Mouse (Mus musculus): Measurements from ENCODE around the gene Nelfb.

Gene Nelfb

DNA sequence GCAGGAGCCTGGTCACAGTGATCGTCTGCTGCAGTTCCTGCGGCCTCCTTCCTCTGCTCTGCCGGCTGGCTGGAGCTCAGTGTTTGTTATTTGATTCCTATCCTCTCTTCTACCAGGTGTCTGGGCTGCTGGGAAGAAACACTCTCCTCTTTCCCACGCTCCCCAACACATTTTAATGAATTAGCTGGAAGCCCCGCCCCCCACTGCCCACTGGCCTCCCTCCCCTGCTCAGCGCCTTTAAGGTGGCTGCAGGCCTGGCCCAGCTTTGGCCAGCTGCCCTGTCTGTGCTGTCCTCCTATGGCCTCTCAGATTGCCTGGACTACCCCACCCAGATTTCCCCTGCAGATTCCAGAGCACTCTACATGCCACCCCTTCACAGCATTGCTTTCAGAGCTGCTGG lies 33.6 kb downstream of the Nelfb start:
- DNase-seq (ENCODE audit: extremely low read depth, low read depth) = no peak

GRCm38 (mm10) chr2:25177076-25177475 lies 34.2 kb downstream of the Nelfb start:
- no peak for DNase-seq (ENCODE audit: extremely low read depth, low read depth)

DNA sequence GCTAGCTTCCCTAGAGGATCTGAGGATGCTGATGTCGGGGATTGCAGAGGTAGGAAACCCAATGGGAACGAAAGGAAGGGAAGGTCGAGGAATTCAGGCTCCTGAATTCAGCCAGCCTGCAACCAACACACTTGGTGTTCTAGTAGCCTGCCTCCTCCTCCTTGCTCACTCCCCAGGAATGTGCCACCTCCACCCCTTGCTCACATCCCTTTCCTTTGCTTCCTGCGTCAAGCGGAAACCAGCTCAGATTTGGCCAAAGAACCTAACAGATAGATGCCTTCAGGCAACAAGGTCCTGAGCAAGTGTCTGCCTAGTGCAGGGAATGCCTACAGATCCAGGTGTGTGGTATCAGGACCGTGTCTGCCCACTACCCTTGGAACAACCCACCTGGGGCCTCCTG lies 34.7 kb downstream of the Nelfb start:
- DNase-seq (ENCODE audit: extremely low read depth, low read depth) = no peak

DNA sequence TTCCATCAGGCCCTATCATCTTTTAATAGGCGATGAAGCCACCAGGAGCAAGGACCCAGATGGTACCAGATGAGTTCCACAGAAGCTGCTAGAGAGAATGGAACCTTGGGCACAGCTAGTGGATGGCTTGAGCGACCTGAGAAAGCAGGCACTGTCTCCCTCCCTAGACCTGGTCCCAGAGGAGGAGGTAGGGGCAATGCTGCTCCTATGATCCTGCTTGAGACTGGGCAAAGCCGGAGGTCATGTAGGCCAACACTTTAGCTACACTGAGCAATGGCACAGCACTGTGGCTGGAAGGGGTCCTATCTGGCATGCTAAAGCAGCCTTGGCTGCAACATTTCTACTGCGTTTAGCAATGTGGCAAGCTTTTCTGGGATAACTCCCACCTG lies 35.6 kb downstream of the Nelfb start:
- DNase-seq (ENCODE audit: extremely low read depth, low read depth) = no peak

- no peak for DNase-seq (ENCODE audit: extremely low read depth, low read depth)
Measured at GRCm38 (mm10) chr2:25174866-25175689, 36.2 kb downstream of the Nelfb start.

GRCm38 (mm10) chr2:25173821-25174220 lies 37.5 kb downstream of the Nelfb start:
- no peak for DNase-seq (ENCODE audit: extremely low read depth, low read depth)

GRCm38 (mm10) chr2:25172629-25173028 lies 38.7 kb downstream of the Nelfb start:
- no peak for DNase-seq (ENCODE audit: extremely low read depth, low read depth)

DNA sequence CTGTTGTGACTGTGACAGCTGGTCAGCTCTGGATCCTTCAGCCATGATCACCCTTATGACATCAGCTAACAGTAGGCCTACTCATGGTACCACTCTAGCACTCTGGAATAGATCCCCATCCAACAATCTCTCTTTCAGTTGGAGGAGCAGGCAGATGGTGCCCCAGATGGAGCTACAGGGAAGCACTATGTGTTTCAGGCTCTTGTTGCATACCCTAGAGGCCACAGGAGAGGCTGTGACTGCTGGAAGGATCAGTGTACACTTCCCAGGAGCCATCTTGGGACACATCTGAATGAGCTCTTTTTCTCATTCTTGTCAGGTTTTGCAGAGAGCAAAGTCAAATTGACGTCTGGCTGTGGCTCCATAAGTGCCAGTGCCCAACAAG lies 39.5 kb downstream of the Nelfb start:
- no peak for DNase-seq (ENCODE audit: extremely low read depth, low read depth)

- DNase-seq (ENCODE audit: extremely low read depth, low read depth) = no peak
Measured at GRCm38 (mm10) chr2:25171101-25171768, 40.1 kb downstream of the Nelfb start.

- DNase-seq (ENCODE audit: extremely low read depth, low read depth) = no peak
Measured at GRCm38 (mm10) chr2:25170326-25171100, 40.8 kb downstream of the Nelfb start.

DNA sequence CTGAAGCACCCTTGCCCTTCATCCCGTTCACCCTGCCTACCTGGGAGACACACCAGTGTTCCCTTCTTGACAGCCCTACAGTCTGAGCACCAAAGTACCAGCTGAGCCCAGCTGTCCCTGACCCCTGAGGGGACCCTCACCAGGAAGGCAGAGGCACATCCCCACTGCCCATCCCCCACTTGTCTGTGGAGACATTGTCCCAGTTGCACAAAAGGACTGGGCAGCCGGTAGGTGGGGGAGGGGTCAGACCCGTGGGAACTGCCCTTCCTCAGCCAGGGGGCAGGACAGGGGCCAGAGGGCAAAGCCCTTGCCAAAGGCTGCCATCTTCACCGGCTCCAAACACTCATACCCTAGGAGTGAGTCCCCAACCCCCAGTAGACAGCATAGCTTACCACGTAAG lies 41.5 kb downstream of the Nelfb start:
- DNase-seq (ENCODE audit: extremely low read depth, low read depth) = no peak

GRCm38 (mm10) chr2:25168665-25168978 lies 42.7 kb downstream of the Nelfb start:
- DNase-seq (ENCODE audit: extremely low read depth, low read depth) = no peak

DNA sequence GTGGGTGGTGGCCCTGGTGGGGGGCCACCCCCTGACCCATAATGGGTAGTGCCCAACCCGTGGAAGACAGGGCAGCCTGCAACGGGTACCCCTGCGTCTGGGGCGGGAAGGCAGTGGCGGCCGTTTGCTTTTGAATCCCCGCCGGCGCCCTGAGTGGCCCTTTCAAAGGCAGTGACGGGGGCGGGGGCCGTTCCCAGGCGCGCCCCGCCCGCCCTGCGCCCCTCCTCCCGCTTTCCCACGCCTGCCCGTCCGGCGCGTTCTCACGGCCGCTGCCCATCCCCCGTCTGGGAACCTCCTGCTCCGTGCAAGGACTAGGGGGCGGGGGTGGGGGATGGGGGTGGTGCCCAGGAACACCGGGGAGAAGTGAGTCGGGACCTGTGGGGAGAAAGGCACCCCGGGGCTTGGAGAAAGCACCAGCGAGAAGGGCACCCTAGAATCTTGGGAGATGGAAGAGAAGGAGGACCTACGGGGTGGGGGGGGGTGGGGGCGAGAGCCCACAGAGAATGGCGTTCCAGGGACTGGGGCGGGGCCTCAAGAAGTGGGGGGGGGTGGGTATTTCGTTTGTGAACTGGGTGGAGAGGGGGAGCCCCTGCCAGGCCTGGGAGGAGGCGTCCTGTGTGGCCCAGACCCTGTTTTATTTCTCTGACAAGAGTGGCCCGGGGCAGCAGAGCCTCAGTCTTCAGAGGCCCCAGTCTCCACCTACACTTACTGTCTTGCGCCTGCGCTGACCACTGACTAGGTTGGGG lies 43.2 kb downstream of the Nelfb start:
- DNase-seq (ENCODE audit: extremely low read depth, low read depth) = no peak

DNA sequence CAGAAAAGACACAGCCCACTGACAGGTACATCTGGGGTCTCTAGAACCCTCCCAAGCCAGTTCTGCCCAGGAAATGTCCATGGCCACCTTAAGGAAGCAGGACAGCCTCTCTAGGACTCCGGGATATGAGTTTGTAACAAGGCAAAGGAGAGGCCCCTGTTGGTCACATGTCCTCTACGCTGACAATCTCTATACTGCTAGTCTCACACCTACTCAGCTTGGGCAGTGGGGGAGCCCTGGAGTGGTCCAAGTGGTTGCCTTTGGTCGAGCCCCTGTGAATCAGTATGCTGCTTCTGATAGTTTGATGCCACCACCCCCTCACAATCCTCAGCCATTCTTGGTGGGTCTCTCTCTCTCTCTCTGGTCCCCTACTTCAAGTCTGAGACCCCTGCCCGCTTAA lies 43.8 kb downstream of the Nelfb start:
- DNase-seq (ENCODE audit: extremely low read depth, low read depth) = no peak

- peak; percentile 69 for DNase-seq (ENCODE audit: extremely low read depth, low read depth)
Measured at GRCm38 (mm10) chr2:25157655-25158054, 53.6 kb downstream of the Nelfb start.

DNA sequence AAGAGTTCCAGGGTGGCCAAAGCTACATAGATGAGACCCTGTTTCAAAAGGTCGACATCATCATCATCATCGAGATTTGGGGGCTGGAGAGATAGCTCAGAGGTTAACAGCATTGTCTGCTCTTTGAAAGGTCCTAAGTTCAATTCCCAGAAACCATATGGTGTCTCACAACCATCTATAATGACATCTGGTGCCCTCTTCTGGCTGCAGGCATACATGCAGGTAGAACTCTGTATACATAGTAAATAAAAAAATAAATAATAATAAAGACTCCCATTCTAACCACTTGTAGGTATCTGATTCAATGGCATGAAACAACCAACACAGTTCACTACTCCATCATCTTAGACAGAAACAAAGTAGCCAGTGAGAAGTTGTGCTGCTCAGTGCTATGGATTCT lies 54.3 kb downstream of the Nelfb start:
- no peak for DNase-seq (ENCODE audit: extremely low read depth, low read depth)

DNA sequence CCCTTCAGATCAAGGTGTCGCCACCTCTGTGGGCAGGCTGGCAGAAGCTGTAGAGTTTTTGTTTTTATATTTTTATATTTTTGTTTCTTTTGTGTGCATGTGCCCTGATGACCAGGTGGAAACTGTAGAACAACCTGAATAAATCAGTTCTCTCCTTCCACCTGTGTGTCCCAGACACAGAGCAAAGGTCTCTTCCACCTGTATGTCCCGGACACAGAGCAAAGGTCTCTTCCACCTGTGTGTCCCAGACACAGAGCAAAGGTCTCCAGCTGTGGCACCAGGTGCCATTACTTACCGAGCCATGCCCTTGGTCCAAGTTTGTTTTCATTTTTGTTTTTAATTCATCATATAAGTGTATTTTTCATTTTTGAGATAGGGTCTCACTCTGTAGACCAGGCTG lies 55.1 kb downstream of the Nelfb start:
- no peak for DNase-seq (ENCODE audit: extremely low read depth, low read depth)

DNA sequence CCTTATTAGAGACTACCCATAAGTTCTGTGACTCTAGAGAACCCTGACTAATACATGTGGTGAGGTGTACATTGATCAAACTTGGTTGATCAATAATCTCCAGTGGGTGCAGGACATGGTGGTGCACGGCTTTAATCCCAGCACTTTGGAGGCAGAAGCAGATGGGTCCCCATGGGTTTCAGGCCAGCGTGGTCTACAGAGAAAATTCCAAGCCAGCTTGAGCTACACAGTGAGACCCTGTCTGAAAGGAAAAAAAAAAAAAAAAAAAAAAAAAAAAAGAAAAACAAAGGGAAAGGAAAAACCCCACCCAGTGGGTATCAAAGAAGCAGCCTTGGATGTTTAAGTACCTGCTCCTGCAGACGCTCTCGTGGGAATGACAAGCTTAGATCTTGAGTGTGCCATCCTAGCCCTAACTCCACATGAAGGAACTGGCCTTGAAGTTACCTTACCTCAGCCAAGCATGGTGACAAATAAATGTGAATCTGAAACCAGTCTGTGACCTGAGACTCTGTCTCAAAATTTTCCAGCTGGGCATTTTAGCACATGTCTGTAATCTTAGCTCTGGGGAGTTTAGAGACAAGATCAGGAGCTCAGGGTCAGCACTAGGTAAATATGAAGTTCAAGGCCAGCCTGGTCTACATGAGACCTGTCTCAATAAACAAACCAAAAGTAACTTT lies 59.9 kb downstream of the Nelfb start:
- no peak for DNase-seq (ENCODE audit: extremely low read depth, low read depth)

All from MEL-GATA-1-ER (cell line).